Mouse (Mus musculus) erythroid progenitor cell, adult 5-6 weeks (primary cell): ENCODE data around the gene Iqcd. TPM values are rescaled to one million over a fixed set of nuclear protein-coding genes. Genes with fewer than 3 reads are reported as not detected.

Experiments
- ATAC-seq: replicated peaks from 2 replicates; pipeline ENCODE4 v1.8.0; 2016; ENCODE audit warnings: moderate number of reproducible peaks, mild to moderate bottlenecking, moderate TSS enrichment, inconsistent platforms; ENCODE audit not compliant: poor library complexity, low FRiP score, severe bottlenecking
- total RNA-seq, 2 experiments: library from RNA; stranded (forward) in 1 of 2; stranded (reverse) in 1 of 2; fragments of 150-400 nt in 1 of 2; fragments of 186-747, 209-891 nt in 1 of 2; gene quantifications; 2 replicates each; pipeline versions ENCODE4 v1.2.3 to v1.2.4; 2015 to 2017; ENCODE audit warnings: low replicate concordance in 2 of 2

Iqcd gene
- total RNA-seq, 2 experiments from 2014 or later, result 2.5 to 3.3 TPM

GRCm38 (mm10) chr5:120651230-120651629 lies 62.4 kb downstream of the Iqcd start:
- no peak for ATAC-seq

- ATAC-seq, result no peak
These were observed 64.3 kb downstream of the Iqcd start for GRCm38 (mm10) chr5:120652915-120653701.

GRCm38 (mm10) chr5:120653873-120654272 lies 65.1 kb downstream of the Iqcd start:
- no peak for ATAC-seq

GRCm38 (mm10) chr5:120656281-120656751 lies 67.5 kb downstream of the Iqcd start:
- no peak for ATAC-seq

Other genes with a start within 250 kb of the Iqcd start
- gene Lhx5, start 157.3 kb upstream of the Iqcd start, total RNA-seq (2015; ENCODE audit: low replicate concordance), result not detected in 2 replicates
- gene Lhx5, start 157.3 kb upstream of the Iqcd start, total RNA-seq (2017; ENCODE audit: low replicate concordance), result not detected in 2 replicates
- 4.2 TPM in 1 of 2 replicates, not detected in the other for gene Sdsl, start 116.2 kb upstream of the Iqcd start, total RNA-seq (2015; ENCODE audit: low replicate concordance)
- 2.7 and 4.8 TPM in 2 replicates for gene Sdsl, start 116.2 kb upstream of the Iqcd start, total RNA-seq (2017; ENCODE audit: low replicate concordance)
- not detected in 2 replicates for gene Sds, start 112.5 kb upstream of the Iqcd start, total RNA-seq (2015; ENCODE audit: low replicate concordance)
- gene Sds, start 112.5 kb upstream of the Iqcd start, total RNA-seq (2017; ENCODE audit: low replicate concordance), result not detected in 2 replicates
- 1.1 and 2.1 TPM in 2 replicates for gene Plbd2, start 85.4 kb upstream of the Iqcd start, total RNA-seq (2015; ENCODE audit: low replicate concordance)
- gene Plbd2, start 85.4 kb upstream of the Iqcd start, total RNA-seq (2017; ENCODE audit: low replicate concordance), result 2.0 and 3.9 TPM in 2 replicates
- 3.4 and 5.0 TPM in 2 replicates for gene Slc8b1, start 77.8 kb upstream of the Iqcd start, total RNA-seq (2015; ENCODE audit: low replicate concordance)
- 3.0 and 6.7 TPM in 2 replicates for gene Slc8b1, start 77.8 kb upstream of the Iqcd start, total RNA-seq (2017; ENCODE audit: low replicate concordance)
- gene Tpcn1, start 343 bp upstream of the Iqcd start, total RNA-seq (2015; ENCODE audit: low replicate concordance), result 107 and 136 TPM in 2 replicates
- gene Tpcn1, start 343 bp upstream of the Iqcd start, total RNA-seq (2017; ENCODE audit: low replicate concordance), result 57.0 and 72.9 TPM in 2 replicates
- 0.72 TPM in 1 of 2 replicates, not detected in the other for gene Rita1, start 23.6 kb downstream of the Iqcd start, total RNA-seq (2015; ENCODE audit: low replicate concordance)
- gene Rita1, start 23.6 kb downstream of the Iqcd start, total RNA-seq (2017; ENCODE audit: low replicate concordance), result 3.9 TPM in 1 of 2 replicates, not detected in the other
- gene Ddx54, start 23.7 kb downstream of the Iqcd start, total RNA-seq (2015; ENCODE audit: low replicate concordance), result 1.1 and 1.3 TPM in 2 replicates
- gene Ddx54, start 23.7 kb downstream of the Iqcd start, total RNA-seq (2017; ENCODE audit: low replicate concordance), result 6.4 and 8.1 TPM in 2 replicates
- gene Cfap73, start 45.2 kb downstream of the Iqcd start, total RNA-seq (2015; ENCODE audit: low replicate concordance), result not detected in 2 replicates
- gene Cfap73, start 45.2 kb downstream of the Iqcd start, total RNA-seq (2017; ENCODE audit: low replicate concordance), result not detected in 2 replicates
- gene Rasal1, start 59.8 kb downstream of the Iqcd start, total RNA-seq (2015; ENCODE audit: low replicate concordance), result 14.3 TPM in 1 of 2 replicates, not detected in the other
- gene Rasal1, start 59.8 kb downstream of the Iqcd start, total RNA-seq (2017; ENCODE audit: low replicate concordance), result not detected in 2 replicates
- gene Dtx1, start 122.9 kb downstream of the Iqcd start, total RNA-seq (2015; ENCODE audit: low replicate concordance), result 7.5 TPM in 1 of 2 replicates, not detected in the other
- 0.39 and 0.61 TPM in 2 replicates for gene Dtx1, start 122.9 kb downstream of the Iqcd start, total RNA-seq (2017; ENCODE audit: low replicate concordance)
- gene Oas2, start 160.8 kb downstream of the Iqcd start, total RNA-seq (2015; ENCODE audit: low replicate concordance), result 5.0 and 12.3 TPM in 2 replicates
- 3.5 TPM in 2 replicates for gene Oas2, start 160.8 kb downstream of the Iqcd start, total RNA-seq (2017; ENCODE audit: low replicate concordance)
- 62.9 and 68.5 TPM in 2 replicates for gene Oas3, start 188.6 kb downstream of the Iqcd start, total RNA-seq (2015; ENCODE audit: low replicate concordance)
- gene Oas3, start 188.6 kb downstream of the Iqcd start, total RNA-seq (2017; ENCODE audit: low replicate concordance), result 45.4 and 47.3 TPM in 2 replicates
- gene Oas1e, start 206.5 kb downstream of the Iqcd start, total RNA-seq (2015; ENCODE audit: low replicate concordance), result not detected in 2 replicates
- gene Oas1e, start 206.5 kb downstream of the Iqcd start, total RNA-seq (2017; ENCODE audit: low replicate concordance), result 3.0 TPM in 1 of 2 replicates, not detected in the other
- gene Oas1c, start 223.5 kb downstream of the Iqcd start, total RNA-seq (2015; ENCODE audit: low replicate concordance), result 2.2 and 9.6 TPM in 2 replicates
- gene Oas1c, start 223.5 kb downstream of the Iqcd start, total RNA-seq (2017; ENCODE audit: low replicate concordance), result 6.7 and 11.6 TPM in 2 replicates